Comparison of ENCODE assay signal across 8 mouse cellular contexts in genomic region chr9:64447522-64447921, GRCm38 (mm10).
DNase-seq lines count a peak whose midpoint lies in the region; ATAC-seq and TF ChIP-seq lines count a peak whose summit lies in the region.

No protein-coding gene starts in this region.

- no peak for TF ChIP-seq EP300 in heart, postnatal 0 days (IDR thresholded peaks at IDR 0.05; ENCODE audit: low read depth)

- no peaks in the 10 kb centered on the region for H3K36me3 ChIP-seq in embryonic facial prominence, embryonic 12.5 days
- H3K36me3 ChIP-seq in heart, postnatal 0 days (replicated peaks; ENCODE audit: control insufficient read depth, insufficient read depth, low read length): no peaks in the 10 kb centered on the region
- H3K36me3 ChIP-seq in liver, embryonic 11.5 days (ENCODE audit: control insufficient read depth, insufficient read depth, low read length): no peaks in the 10 kb centered on the region

- peaks cover 14% of the 10 kb centered on the region for H3K4me1 ChIP-seq in embryonic facial prominence, embryonic 12.5 days
- no peaks in the 10 kb centered on the region; the same call in none of the 2 replicates for H3K4me1 ChIP-seq in heart, postnatal 0 days (ENCODE audit: control insufficient read depth, insufficient read depth)
- peaks cover 23% of the 10 kb centered on the region for H3K4me1 ChIP-seq in liver, embryonic 11.5 days (replicated peaks; ENCODE audit: control insufficient read depth, insufficient read depth, low read length)

- 34% methylated on average over 6 of the region's 6 CpGs for WGBS in embryonic facial prominence, embryonic 12.5 days
- 17% methylated on average over 6 of the region's 6 CpGs for WGBS in heart, postnatal 0 days
- WGBS in liver, embryonic 11.5 days: 14% methylated on average over 6 of the region's 6 CpGs

- H3K4me2 ChIP-seq in embryonic facial prominence, embryonic 12.5 days (replicated peaks): no peak overlapping the region
- no peak overlapping the region for H3K4me2 ChIP-seq in heart, postnatal 0 days (ENCODE audit: low read depth, low read length)
- H3K4me2 ChIP-seq in liver, embryonic 11.5 days: peak overlapping the region; percentile 39

- no peak overlapping the region for H3K4me3 ChIP-seq in embryonic facial prominence, embryonic 12.5 days
- no peak overlapping the region for H3K4me3 ChIP-seq in heart, postnatal 0 days (ENCODE audit: low read depth, low read length)
- H3K4me3 ChIP-seq in liver, embryonic 11.5 days (ENCODE audit: low read depth, low read length): no peak overlapping the region

- no peaks in the 10 kb centered on the region for H3K9me3 ChIP-seq in embryonic facial prominence, embryonic 12.5 days
- H3K9me3 ChIP-seq in heart, postnatal 0 days (replicated peaks; ENCODE audit: control insufficient read depth, low read length): no peaks in the 10 kb centered on the region
- H3K9me3 ChIP-seq in liver, embryonic 11.5 days (ENCODE audit: control insufficient read depth, low read length): no peaks in the 10 kb centered on the region

- H3K27ac ChIP-seq in embryonic facial prominence, embryonic 12.5 days: peak overlapping the region; percentile 67; the same call in 1 of the 2 replicates
- no peak overlapping the region for H3K27ac ChIP-seq in heart, postnatal 0 days (ENCODE audit: low read depth)
- no peak overlapping the region for H3K27ac ChIP-seq in liver, embryonic 11.5 days (ENCODE audit: low read depth, low read length)

- TF ChIP-seq CTCF in heart, postnatal 0 days (IDR thresholded peaks at IDR 0.05; ENCODE audit: low read depth): no peak

- peak; percentile 21 to 33 for DNase-seq in frontal cortex, postnatal 36 days (ENCODE audit: low spot score in 2 of 2)
- peak; percentile 34 for DNase-seq in heart, postnatal 0 days (ENCODE audit: low spot score)
- peak; percentile 71 to 76 for DNase-seq in kidney, postnatal 25 days
- no peak for DNase-seq in liver, embryonic 11.5 days (ENCODE audit: low spot score)
- peak; percentile 70 to 73 for DNase-seq in right cerebral cortex, postnatal 10 days (ENCODE audit: low spot score in 2 of 2)
- no peak for DNase-seq in spleen, postnatal 4 days (ENCODE audit: low spot score in 2 of 2)

- no peak overlapping the region for H3K9ac ChIP-seq in embryonic facial prominence, embryonic 12.5 days
- no peak overlapping the region for H3K9ac ChIP-seq in heart, postnatal 0 days (replicated peaks; ENCODE audit: low read depth, low read length)
- H3K9ac ChIP-seq in liver, embryonic 11.5 days (ENCODE audit: low read depth, low read length): 0 out of 2 replicates have a peak overlapping the region, but pooled peaks have one; percentile 12

- ATAC-seq in frontal cortex, adult (ENCODE audit: low TSS enrichment): no peak
- ATAC-seq in embryonic facial prominence, embryonic 12.5 days (ENCODE audit: insufficient number of reproducible peaks, insufficient read depth, low FRiP score, low TSS enrichment): no peak
- ATAC-seq in heart, postnatal 0 days (ENCODE audit: insufficient read depth, low read depth): peak; percentile 49; the same call in 1 of the 2 replicates
- ATAC-seq in liver, embryonic 11.5 days (replicated peaks; ENCODE audit: low FRiP score): peak; percentile 26; the same call in 1 of the 2 replicates

- no peaks in the 10 kb centered on the region for H3K27me3 ChIP-seq in embryonic facial prominence, embryonic 12.5 days
- no peaks in the 10 kb centered on the region for H3K27me3 ChIP-seq in heart, postnatal 0 days (ENCODE audit: control insufficient read depth, insufficient read depth, low read length)
- no peaks in the 10 kb centered on the region for H3K27me3 ChIP-seq in liver, embryonic 11.5 days (replicated peaks; ENCODE audit: control insufficient read depth, insufficient read depth, low read length)

Comparison
In these comparisons a context has a peak if more than half of its experiments do, and no peak if none do; other contexts are left out.
1. DNase-seq: peak in frontal cortex, postnatal 36 days (2 of 2), heart, postnatal 0 days (single experiment), kidney, postnatal 25 days (2 of 2) and right cerebral cortex, postnatal 10 days (2 of 2); none in liver, embryonic 11.5 days (single experiment) and spleen, postnatal 4 days (0 of 2).
2. ATAC-seq: peak in heart, postnatal 0 days (single experiment) and liver, embryonic 11.5 days (single experiment); none in frontal cortex, adult (single experiment) and embryonic facial prominence, embryonic 12.5 days (single experiment).